Mouse (Mus musculus): ENCODE measurements around the gene Hykk.

- TF ChIP-seq MXI1 (IDR thresholded peaks at IDR 0.05; ENCODE audit: low read depth, low read length) = no peak
- no peak for TF ChIP-seq SIN3A (IDR thresholded peaks at IDR 0.05; ENCODE audit: low read length)
- no peak for TF ChIP-seq POLR2A (IDR thresholded peaks at IDR 0.05; ENCODE audit: control insufficient read depth in 1 of 2, insufficient read depth in 1 of 2, low read depth in 1 of 2, low read length in 2 of 2, poor library complexity in 1 of 2)
- no peak for TF ChIP-seq ZNF384 (IDR thresholded peaks at IDR 0.05; ENCODE audit: low read depth, low read length)
- TF ChIP-seq EP300 (IDR thresholded peaks at IDR 0.05; ENCODE audit: low read depth in 1 of 2, low read length in 2 of 2) = no peak
Measured at GRCm38 (mm10) chr9:54915576-54915975, 1.5 kb upstream of the Hykk start.
